Mouse (Mus musculus): ENCODE measurements around the gene Clec2g.
A peak's percentile ranks its signal among the peaks of the same experiment; 100 is the strongest.
"Not testable (repeated sequence)": the region's sequence is repeated elsewhere in the genome, so short reads cannot be mapped to it uniquely, and the experiment has no call there.

The Clec2g gene

GRCm38 (mm10) chr6:128934081-128934480 is at the start of gene Clec2g:
Clec2g (plus strand) TSS chr6:128934381.
- DNase-seq (ENCODE audit: low read depth, low spot score), result not testable (repeated sequence)

DNA sequence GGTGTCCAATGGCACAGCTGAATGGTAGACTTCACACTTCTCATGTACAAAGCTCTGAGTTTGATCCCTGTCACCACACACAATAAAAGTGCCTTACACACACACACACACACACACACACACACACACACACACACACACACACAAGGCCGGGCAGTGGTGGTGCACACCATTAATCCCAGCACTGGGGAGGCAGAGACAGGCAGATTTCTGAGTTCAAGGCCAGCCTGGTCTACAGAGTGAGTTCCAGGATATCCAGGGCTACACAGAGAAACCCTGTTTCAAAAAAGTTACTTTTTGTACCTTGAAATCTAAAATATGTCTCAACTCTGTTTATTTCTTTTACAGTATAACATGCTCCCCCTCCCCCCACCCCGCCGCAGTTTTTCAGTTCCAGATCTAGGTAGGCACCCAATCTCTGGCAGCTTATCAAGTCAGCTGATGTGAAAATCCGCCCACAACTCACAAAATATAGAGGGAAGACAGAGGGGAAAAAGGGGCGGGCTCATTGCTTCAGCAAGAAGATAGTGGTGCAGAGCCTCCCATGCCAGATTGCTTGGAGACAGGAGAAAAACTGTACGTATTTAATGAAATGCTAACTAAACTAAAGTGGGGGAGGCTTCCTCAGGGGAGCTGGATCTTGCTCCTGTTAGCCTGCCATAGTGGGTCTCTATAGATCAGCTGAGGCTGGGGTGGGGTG is 46.9 kb upstream of the Clec2g start, which contains the start of gene Clec2i:
Gene Clec2i (plus strand): TSS at position 498 of the 700 bp plus-strand sequence.
- peak; percentile 18 for DNase-seq (ENCODE audit: low read depth, low spot score)

DNA sequence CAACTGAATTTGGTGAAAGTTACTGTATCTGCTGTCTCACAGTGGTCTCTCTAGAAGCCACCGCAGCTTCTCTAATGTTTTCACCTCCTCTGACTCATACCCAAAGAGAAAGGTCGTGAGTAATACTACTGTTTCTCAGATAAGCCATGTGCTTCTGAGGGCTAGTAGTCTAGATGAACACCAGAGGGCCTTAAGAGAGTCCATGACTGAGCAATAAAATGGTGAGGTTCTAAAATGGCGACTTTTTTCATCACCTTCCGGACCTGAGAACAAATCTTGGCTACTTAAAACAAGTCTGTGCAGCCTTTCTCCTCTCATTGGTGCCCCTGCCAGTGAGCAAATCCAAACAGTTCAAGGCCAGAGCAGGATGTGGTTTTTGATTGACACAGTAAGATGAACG is 45.3 kb upstream of the Clec2g start:
- peak; percentile 2 for DNase-seq (ENCODE audit: low read depth, low spot score)

DNA sequence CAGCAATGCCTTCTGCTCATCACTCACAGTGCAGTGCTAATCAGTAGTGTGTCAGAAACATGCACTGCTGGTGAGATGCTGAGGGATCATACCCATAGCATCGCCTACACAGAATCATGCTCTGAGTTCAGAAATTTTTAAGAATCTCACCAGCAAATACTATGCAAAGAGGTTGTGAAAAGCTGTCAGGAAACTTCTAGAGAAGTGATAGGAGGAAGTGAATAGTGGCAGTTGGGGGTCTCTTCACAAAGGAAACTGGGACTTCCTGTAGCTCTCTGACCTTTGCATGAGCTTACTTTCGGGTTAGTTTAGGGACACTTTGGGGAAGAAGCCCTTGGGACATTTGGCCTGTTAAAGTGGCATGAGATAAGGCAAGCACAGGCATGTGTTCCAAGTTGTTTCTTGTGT is 43.2 kb upstream of the Clec2g start, which contains the start of gene BC035044:
Gene BC035044 (minus strand): TSS at position 179 of the 408 bp plus-strand sequence.
- DNase-seq (ENCODE audit: low read depth, low spot score), result no peak

DNA sequence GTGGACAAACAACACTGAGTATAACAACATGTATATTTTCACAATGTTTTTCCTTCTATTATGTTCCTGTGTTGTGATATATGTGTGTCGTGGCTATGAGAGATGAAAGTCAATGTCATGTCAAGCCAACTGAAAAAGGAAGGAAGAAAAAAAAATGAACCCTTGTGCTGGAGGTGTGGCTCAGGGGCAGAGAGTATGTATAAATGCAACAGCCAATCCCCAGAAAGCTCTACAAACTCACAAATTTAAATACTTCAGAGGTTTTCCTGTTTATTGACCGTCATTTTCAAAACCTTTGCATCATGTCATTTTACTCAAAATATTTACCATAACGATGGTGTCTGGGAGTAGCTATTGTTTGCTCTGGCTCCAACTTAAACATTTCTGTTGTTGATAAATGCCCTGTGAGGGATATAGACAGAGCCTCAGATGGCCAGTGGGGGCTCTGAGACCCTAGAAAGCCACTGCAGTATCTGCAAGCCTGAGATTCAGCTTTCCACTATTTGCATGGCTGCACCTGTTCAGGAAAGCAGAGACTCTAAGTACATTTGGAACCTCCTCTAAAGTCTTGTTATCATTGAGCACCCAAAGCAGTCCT is 38.7 kb upstream of the Clec2g start:
- no peak for DNase-seq (ENCODE audit: low read depth, low spot score)

- no peak for DNase-seq (ENCODE audit: low read depth, low spot score)
Observed at GRCm38 (mm10) chr6:128900044-128900443, 34.1 kb upstream of the Clec2g start.

DNA sequence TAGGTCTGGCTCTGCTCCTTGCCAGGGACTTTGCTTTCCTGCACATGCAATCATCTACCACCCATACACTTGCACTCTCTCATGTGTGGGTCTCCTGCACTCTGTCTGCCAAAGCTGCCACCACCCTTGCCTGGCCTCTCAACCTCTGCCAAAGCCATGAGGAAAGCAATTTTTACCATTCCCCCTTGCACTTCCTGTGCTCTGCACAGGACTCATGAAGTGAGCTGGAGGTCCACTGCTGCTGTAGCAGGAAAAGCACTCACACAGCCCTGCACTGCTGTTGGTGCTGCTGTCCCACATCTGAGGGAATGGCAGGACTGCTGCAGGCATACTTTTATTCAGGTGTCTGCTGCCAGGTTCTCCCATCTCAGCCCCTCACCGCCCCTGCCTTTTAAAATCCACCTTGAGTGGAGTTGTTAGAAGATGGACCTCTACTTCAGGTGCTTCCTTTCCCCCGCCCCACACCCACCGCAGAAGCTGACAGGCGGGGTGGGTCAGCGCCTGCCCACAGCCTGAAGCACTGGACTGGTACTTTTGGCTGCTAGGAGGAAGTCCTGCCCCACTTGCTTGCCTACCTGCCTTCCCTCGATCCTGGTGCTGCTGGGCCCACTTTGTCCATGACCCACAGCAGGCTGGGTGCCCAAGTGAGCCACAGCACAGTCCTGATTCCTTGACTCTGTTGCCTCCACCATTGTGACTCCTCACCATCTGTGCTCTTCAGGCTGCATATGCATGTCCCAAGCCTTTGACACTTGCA is 33.2 kb upstream of the Clec2g start:
- DNase-seq (ENCODE audit: low read depth, low spot score), result not testable (repeated sequence)

- DNase-seq (ENCODE audit: low read depth, low spot score), result peak; percentile 4
Observed at GRCm38 (mm10) chr6:128913598-128914254, 20.5 kb upstream of the Clec2g start.

DNA sequence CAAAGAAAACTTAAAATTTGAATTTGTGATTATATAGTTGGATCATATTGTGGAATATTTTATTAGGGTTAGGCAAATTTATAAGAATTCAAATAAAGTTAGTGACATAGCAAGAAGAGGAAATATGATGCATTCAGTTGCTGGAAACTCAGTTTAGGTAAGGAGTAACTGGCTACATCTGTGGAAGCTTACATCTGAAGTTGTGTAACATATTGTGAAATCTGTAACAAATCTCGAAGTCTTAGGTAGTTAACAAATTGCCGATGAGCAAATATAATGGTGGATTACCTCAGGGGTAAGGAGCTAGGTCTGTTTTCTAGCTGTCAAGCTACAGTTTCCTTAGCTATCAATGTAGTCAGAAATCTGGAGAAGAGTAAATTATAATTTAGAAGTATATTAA is 16.9 kb upstream of the Clec2g start:
- no peak for DNase-seq (ENCODE audit: low read depth, low spot score)

GRCm38 (mm10) chr6:128933050-128933449 is 1.1 kb upstream of the Clec2g start:
- DNase-seq (ENCODE audit: low read depth, low spot score), result no peak

GRCm38 (mm10) chr6:128935889-128936665 is 1.9 kb downstream of the Clec2g start:
- DNase-seq (ENCODE audit: low read depth, low spot score), result not testable (repeated sequence)

DNA sequence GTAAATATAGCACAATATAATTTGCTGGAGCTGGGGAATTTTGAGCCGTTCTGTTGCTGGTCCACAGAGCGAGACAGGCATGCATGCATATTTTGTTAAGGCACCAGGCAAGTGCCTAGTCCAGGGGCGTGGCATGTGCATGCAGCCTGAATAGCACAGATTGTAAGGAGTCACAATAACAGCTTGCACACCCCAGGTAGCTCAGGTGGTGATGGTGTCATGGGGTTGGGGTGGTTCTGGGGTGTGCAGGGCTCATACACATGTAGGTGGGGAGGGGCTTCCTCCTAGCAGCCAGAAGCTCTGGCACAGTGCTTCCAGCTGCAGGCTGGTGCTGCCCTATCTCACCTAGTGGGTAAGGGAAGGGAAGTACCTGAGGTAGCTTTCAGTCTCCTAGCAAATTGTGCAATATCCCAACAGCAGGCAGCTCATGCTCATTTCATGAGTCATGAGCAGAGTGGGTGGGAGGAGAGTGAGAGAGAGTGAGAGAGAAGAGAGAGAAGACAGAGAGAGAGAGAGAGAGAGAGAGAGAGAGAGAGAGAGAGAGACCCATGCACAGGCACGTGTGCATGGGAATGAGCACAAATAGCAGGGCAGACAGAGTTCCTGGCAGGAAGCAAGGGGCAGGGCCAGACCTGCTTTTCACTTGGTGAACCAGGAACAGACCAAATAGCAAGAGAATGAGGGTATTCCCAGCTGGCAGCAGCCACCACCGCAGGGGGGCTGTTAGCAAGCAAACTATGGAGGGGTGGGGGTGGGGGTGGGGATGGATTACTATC is 7.7 kb downstream of the Clec2g start:
- DNase-seq (ENCODE audit: low read depth, low spot score), result no peak

DNA sequence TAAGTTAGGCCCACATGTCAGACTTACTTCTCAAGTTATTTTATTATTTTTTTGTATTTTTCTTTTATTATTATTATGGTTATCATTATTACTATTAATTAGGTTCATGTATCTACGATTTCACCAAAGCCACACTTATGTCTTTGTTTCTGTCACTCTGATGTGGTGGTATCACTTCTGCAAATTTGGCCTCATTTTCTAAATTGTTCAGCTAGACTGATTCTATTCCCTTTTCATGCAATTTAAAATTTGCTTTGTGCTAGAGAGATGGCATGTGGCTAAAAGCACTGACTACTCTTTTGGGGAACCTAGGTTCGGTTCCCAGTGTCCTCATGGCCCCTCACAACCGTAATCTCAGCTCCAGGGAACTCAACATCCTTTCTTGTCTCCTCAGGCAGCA is 11.4 kb downstream of the Clec2g start:
- DNase-seq (ENCODE audit: low read depth, low spot score), result no peak

GRCm38 (mm10) chr6:128961110-128961509 is 26.9 kb downstream of the Clec2g start:
- DNase-seq (ENCODE audit: low read depth, low spot score), result no peak

DNA sequence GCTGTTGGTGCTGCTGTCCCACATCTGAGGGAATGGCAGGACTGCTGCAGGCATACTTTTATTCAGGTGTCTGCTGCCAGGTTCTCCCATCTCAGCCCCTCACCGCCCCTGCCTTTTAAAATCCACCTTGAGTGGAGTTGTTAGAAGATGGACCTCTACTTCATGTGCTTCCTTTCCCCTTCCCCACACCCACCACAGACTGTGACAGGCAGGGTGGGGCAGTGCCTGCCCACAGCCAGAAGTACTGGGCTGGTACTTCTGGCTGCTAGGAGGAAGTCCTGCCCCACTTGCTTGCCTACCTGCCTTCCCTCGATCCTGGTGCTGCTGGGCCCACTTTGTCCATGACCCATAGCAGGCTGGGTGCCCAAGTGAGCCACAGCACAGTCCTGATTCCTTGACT is 27.9 kb downstream of the Clec2g start:
- not testable (repeated sequence) for DNase-seq (ENCODE audit: low read depth, low spot score)

GRCm38 (mm10) chr6:128964519-128964918 is 30.3 kb downstream of the Clec2g start:
- no peak for DNase-seq (ENCODE audit: low read depth, low spot score)

- DNase-seq (ENCODE audit: low read depth, low spot score), result no peak
Observed at GRCm38 (mm10) chr6:128968463-128968862, 34.3 kb downstream of the Clec2g start.

GRCm38 (mm10) chr6:128969741-128970140 is 35.6 kb downstream of the Clec2g start:
- no peak for DNase-seq (ENCODE audit: low read depth, low spot score)

GRCm38 (mm10) chr6:128970508-128971393 is 36.6 kb downstream of the Clec2g start:
- DNase-seq (ENCODE audit: low read depth, low spot score), result not testable (repeated sequence)
